Mouse (Mus musculus) embryonic facial prominence, embryonic 10.5 days (tissue): Measurements from ENCODE around the gene Smagp. TPM values are rescaled to one million over a fixed set of nuclear protein-coding genes. Genes with fewer than 3 reads are reported as not detected.

Source experiments
- DNase-seq: peaks from one replicate; pipeline ENCODE4 v3.0.0-alpha.2; 2017; ENCODE audit warnings: low spot score
- H3K27ac ChIP-seq: fragments of 300-500 bp; sonication (generic); replicated peaks from 2 replicates; pipeline ENCODE4 v1.5.1; 2016; ENCODE audit warnings: mild to moderate bottlenecking
- H3K27me3 ChIP-seq: fragments of 300-500 bp; sonication (generic); replicated peaks from 2 replicates; pipeline ENCODE4 v1.6.1; 2016; ENCODE audit warnings: low read depth, mild to moderate bottlenecking; ENCODE audit not compliant: poor library complexity, severe bottlenecking
- H3K36me3 ChIP-seq: fragments of 300-500 bp; sonication (generic); replicated peaks from 2 replicates; pipeline ENCODE4 v1.6.1; 2016; ENCODE audit warnings: mild to moderate bottlenecking, moderate library complexity
- H3K4me1 ChIP-seq: fragments of 300-500 bp; sonication (generic); 2 replicates; pipeline ENCODE4 v1.6.1; 2016
- H3K4me3 ChIP-seq: fragments of 300-500 bp; sonication (generic); 2 replicates; pipeline ENCODE4 v1.5.1; 2016; ENCODE audit warnings: mild to moderate bottlenecking, moderate library complexity
- H3K9me3 ChIP-seq: fragments of 300-500 bp; sonication (generic); 2 replicates; pipeline ENCODE4 v1.6.1; 2016; ENCODE audit warnings: mild to moderate bottlenecking
- WGBS: fragments of 180-500 bp; shearing (Covaris S2); methylation state at CpG from one replicate; pipeline ENCODE4 v1.1.7; 2016; 5-methylcytosine and 5-hydroxymethylcytosine counted together
- microRNA-seq: library from miRNA; unstranded; fragments of <30 nt; microRNA quantifications from one replicate; pipeline ENCODE4, GENCODE M21; 2017
- polyA plus RNA-seq: library from polyadenylated mRNA; unstranded; fragments of >200 nt; fragmentation: Nextera tagmentation; extraction: Ambion mirVana; gene quantifications from 2 replicates; pipeline ENCODE4 v1.2.1, GENCODE M21; 2016

Smagp gene
- polyA plus RNA-seq, 1 experiment from 2014 or later = 7.3 TPM

GRCm38 (mm10) chr15:100573946-100574345, 62.8 kb downstream of the Smagp start:
- Histone ChIP-seq H3K27me3 (no peaks in the 10 kb centered on the region), H3K4me1 (0 out of 2 replicates have a peak, but pooled peaks cover 7% of the 10 kb centered on the region), H3K9me3 (no peaks in the 10 kb centered on the region), H3K27ac (no peak overlapping the region), H3K36me3 (no peaks in the 10 kb centered on the region), H3K4me3 (no peak overlapping the region)
- 68% methylated on average over 6 of the region's 6 CpGs for WGBS
- no peak for DNase-seq

Small RNAs within 50 kb of the gene (microRNA-seq; reads per million reads assigned to microRNA genes)
- not detected for gene Mir6961

Other genes with a start within 250 kb of the Smagp start
- 0.05 TPM in 1 of 2 replicates, not detected in the other for gene Gm5475, start 214.8 kb downstream of the Smagp start, polyA plus RNA-seq
- 25.0 and 28.3 TPM in 2 replicates for gene Slc11a2, start 211.9 kb downstream of the Smagp start, polyA plus RNA-seq
- 36.5 and 38.6 TPM in 2 replicates for gene Letmd1, start 167.9 kb downstream of the Smagp start, polyA plus RNA-seq
- gene Csrnp2, start 141.5 kb downstream of the Smagp start, polyA plus RNA-seq = 24.2 and 25.4 TPM in 2 replicates
- 36.9 and 38.2 TPM in 2 replicates for gene Tfcp2, start 84.9 kb downstream of the Smagp start, polyA plus RNA-seq
- 3.7 and 5.4 TPM in 2 replicates for gene Pou6f1, start 37.0 kb downstream of the Smagp start, polyA plus RNA-seq
- gene Dazap2, start 21.6 kb downstream of the Smagp start, polyA plus RNA-seq = 200 and 212 TPM in 2 replicates
- gene Bin2, start 32.6 kb upstream of the Smagp start, polyA plus RNA-seq = 2.1 and 4.0 TPM in 2 replicates
- gene Cela1, start 51.0 kb upstream of the Smagp start, polyA plus RNA-seq = 1.7 and 2.2 TPM in 2 replicates
- gene Galnt6, start 92.4 kb upstream of the Smagp start, polyA plus RNA-seq = 0.05 and 0.16 TPM in 2 replicates
- gene Slc4a8, start 124.8 kb upstream of the Smagp start, polyA plus RNA-seq = 9.0 and 10.2 TPM in 2 replicates
- gene Scn8a, start 232.9 kb upstream of the Smagp start, polyA plus RNA-seq = 7.3 and 8.1 TPM in 2 replicates